In the genomic region with DNA sequence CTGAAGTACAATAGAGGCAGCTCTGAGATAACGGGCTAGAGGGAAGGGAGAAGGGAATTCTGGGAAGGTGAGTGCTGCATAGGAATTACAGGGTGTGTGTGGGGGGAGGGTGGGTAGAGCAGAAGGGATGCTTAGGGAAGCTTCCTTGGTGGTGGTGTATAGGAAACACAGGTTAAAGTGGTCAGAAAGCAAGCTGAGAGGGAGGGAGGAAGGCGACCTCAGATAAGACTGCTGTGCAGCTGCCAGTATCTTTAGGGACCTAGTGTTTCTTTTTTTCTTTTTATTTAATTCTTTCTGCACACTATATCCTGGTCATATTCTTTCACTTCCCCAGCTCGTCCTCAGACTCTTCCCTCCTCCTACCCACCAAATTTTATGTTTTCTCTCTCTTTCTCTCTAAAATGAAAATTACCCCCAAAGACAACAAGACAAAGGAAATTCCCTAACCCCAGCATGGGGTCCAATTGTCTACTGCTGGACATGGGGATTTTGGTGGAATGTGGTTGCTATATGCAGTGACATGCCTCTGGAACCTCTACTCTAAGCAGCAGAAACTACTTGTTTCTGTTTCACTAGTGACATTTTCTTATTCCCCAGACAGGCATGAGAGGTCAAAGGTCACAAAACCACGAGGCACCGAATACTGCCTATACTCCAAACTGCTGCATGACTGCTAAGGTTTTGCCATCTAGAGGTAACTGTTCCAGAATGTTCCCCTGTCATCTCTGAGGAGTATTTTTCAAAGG, we compare ENCODE assay signal across 20 mouse cellular contexts.
A peak's percentile ranks its signal among the peaks of the same experiment; 100 is the strongest.
DNase-seq lines count a peak whose midpoint lies in the region; ATAC-seq and TF ChIP-seq lines count a peak whose summit lies in the region.
"Had no signal": no experiment of that assay in that cellular context is flagged by ENCODE, and none has a peak within 500 bp of the region (broad histone marks: within the 10 kb centered on the region; RNA-seq: fewer than 3 reads in every experiment).

No protein-coding gene starts in this region.

- intact Hi-C loops in left cerebral cortex, adult 2 months (cut with DNase I) = no loop called here

- H3K4me3 ChIP-seq in left cerebral cortex, adult 2 months = no peak overlapping the region
- H3K4me3 ChIP-seq: forebrain, embryonic 10.5 days; layer of hippocampus, adult 2 months had no signal

- peak; percentile 2 for DNase-seq in R1 (ENCODE audit: low read depth, low spot score)
- peak; percentile 9 for DNase-seq in mesoderm, embryonic 11.5 days (ENCODE audit: low read depth, low spot score)
- no peak for DNase-seq in left cerebral cortex, adult 2 months (ENCODE audit: extremely low spot score in 1 of 2, low spot score in 2 of 2)
- no peak for DNase-seq in B cell, adult 2 months
- DNase-seq in urinary bladder, postnatal 4 days (ENCODE audit: low spot score in 2 of 2) = no peak
- DNase-seq: cerebellum, adult 2 months; heart, adult 18-20 months; heart, postnatal 36 days; kidney, adult 8-10 months; kidney, postnatal 14 days; liver; lung, adult 18-20 months; lung, postnatal 36 days; midbrain, embryonic 14.5 days; right cerebral cortex, postnatal 25 days had no signal

- H3K27ac ChIP-seq in left cerebral cortex, adult 2 months = no peak overlapping the region
- H3K27ac ChIP-seq: forebrain, embryonic 10.5 days; layer of hippocampus, adult 2 months had no signal

- TF ChIP-seq CTCF in left cerebral cortex, adult 2 months (IDR thresholded peaks at IDR 0.05) = no peak

- peak; percentile 45 for ATAC-seq in CD4-positive, CD25-positive, alpha-beta regulatory T cell, adult 4 months
- ATAC-seq in granulocyte monocyte progenitor cell, adult 5-6 weeks (replicated peaks; ENCODE audit: poor library complexity, severe bottlenecking) = peak; percentile 27; the same call in 1 of the 2 replicates
- ATAC-seq: hindbrain, embryonic 16.5 days had no signal

Comparison
In these comparisons a context has a peak if more than half of its experiments do, and no peak if none do; other contexts are left out.
1. DNase-seq: peak in R1 (single experiment) and mesoderm, embryonic 11.5 days (single experiment); none in left cerebral cortex, adult 2 months (0 of 2), B cell, adult 2 months (0 of 2) and urinary bladder, postnatal 4 days (0 of 2).